Mouse (Mus musculus) adipocyte (in vitro differentiated cells): ENCODE results near the gene A930004D18Rik.

Experiments used
- DNase-seq: peaks from one replicate; pipeline ENCODE4 v3.0.0-alpha.2; 2016; ENCODE audit warnings: low spot score

The A930004D18Rik gene

DNA sequence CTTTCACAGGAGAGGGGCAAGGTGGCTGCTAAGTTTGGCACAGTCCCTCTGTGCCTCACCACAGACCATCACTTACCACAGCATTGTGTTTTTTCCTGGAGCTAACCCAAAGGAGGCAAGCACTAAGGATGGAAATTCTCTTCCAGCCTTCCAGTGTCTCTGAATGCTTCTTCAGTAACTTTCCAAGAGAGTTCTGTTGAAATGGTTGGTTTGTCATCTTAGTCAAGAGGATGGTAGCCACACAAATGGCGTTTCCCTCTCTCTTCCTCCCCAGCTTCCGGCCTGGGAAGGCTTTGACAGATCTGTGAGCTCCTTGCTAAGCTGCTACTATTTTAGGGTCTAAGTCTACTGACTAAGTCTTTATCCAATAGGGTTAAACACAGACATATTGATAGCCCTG, at the start of gene A930004D18Rik:
TSS of gene A930004D18Rik (minus strand) at position 247 of the 400 bp plus-strand sequence.
- DNase-seq: no peak

- DNase-seq: no peak
Measured at GRCm38 (mm10) chr2:18080182-18080860, 42.8 kb upstream of the A930004D18Rik start.

- DNase-seq: no peak
Measured at GRCm38 (mm10) chr2:18071947-18072346, 34.4 kb upstream of the A930004D18Rik start.

- DNase-seq: no peak
Measured at GRCm38 (mm10) chr2:18068071-18068796, 30.7 kb upstream of the A930004D18Rik start.

- no peak for DNase-seq
Measured at GRCm38 (mm10) chr2:18066436-18066835, 28.9 kb upstream of the A930004D18Rik start.

GRCm38 (mm10) chr2:18065708-18066030, 28.1 kb upstream of the A930004D18Rik start:
- DNase-seq: no peak

- peak; percentile 74 for DNase-seq
Measured at GRCm38 (mm10) chr2:18064941-18065707, 27.6 kb upstream of the A930004D18Rik start.

DNA sequence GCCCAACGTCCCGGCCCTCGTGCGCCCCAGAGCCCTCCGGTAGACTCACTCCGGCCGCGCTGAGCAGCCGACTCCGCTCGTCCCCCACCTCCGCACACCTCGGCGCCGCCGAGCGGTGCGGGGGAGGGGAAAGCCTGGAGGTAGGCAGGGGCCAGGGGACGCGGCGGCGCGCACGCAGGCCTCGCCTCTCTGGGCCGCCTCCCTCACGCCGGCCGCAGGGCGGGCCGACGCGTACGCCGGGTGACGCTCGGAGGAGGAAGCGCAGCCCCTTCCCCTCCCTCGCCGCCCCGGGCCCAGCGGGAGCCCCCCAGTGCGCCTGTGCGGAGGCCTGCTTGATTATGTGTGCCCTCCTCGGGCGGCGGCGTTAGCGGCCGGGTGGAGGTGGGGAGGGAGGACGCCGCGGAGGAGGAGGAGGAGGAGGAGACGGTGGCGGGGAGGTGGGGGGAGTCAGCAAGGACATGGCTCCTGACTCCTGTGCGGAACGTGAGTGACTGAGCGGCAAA, 26.9 kb upstream of the A930004D18Rik start:
- peak; percentile 83 for DNase-seq

DNA sequence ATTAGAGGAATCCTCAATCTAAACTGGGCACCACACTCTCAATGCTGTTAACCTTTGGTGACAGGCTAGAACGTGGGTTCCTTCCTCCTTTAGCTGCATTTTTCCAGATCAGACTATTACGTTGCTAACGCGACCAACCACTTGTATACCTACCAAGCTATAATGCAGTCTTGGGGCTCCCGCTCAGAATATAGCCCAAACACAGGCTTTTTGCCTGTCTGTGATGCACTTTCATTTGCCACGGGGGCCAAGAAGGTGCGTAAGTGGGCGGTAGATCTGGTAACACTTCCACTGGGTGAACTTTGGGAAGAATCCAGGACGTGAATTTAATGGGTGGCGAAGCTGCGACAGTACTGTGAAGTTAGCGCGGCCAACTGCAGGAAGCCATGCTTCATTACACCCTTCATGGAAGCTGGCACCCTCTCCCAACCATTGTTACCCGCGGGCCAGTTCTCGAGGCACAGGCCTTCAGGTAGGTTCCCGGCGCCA, 26.3 kb upstream of the A930004D18Rik start:
- DNase-seq: peak; percentile 76

DNA sequence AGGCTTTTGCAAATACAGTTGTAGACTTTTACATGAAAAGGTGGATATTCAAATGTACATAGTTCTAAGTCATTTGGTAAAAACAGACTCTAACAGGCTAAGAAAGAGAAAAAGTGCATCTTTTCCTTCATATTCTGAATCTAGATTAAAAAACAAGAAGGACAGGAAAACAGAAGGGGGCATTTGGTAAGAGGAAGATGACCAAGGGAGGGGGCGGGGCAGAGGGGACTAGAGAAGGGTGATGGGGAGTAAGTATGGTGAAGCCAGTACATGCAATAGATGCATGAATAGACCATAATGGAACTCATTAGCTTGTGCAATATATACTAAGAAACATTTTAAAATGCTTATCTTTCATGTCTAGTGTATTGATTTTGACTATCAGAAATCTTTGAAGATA, 22.9 kb upstream of the A930004D18Rik start:
- no peak for DNase-seq

- no peak for DNase-seq
Measured at GRCm38 (mm10) chr2:18059891-18060290, 22.4 kb upstream of the A930004D18Rik start.

- no peak for DNase-seq
Measured at GRCm38 (mm10) chr2:18059063-18059462, 21.5 kb upstream of the A930004D18Rik start.

DNA sequence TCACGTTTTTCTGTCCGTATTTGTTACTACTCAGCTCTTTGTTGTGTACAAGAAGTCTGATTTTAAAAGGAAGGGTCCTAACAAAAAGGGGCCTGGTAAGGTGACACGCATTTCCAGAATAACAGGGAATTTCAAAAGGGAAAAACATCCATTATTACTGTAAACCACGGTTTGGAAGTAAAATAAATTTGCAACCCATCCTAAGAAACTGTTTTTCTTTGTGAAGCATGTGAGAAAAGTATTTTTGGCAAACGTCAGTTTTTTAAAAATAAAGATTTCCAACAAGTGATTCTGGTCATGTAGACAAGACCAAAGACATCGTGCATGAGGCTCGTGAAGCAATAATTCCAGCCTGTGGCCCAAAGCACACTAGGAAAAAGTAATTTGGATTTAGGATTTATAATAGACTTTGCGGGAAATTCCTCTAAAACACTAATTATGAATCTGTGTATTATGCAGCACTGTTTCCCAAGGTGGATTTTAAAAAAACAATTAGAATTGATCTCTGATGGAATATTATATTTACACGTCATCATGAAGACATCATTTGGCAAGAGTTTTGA, 20.7 kb upstream of the A930004D18Rik start:
- DNase-seq: no peak

GRCm38 (mm10) chr2:18057336-18058145, 20.0 kb upstream of the A930004D18Rik start:
- peak; percentile 61 for DNase-seq

DNA sequence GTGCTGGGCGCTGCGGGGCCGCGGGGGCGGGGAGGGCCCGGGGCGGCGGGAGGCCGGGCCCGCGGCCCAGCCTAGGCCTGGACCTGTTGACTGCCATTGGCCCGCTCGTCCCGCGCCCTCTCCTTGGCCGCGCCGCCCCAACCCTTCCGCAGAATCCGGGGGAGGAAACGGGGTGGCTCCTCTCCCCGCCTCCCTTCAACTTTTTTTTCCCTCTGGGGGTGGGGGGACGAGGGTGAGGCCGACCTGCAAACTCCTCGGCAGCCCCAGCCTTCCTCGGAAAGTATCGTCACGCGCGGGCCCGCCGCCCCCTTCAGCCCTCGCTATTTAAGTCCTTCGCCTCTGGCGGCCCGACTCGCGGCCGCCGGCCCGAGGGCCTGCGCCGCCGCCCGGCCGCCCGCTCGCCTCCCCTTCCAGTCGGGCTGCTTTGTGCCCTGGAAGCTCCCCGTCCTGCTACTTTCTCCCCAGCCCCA, 19.3 kb upstream of the A930004D18Rik start:
- peak; percentile 95 for DNase-seq

DNA sequence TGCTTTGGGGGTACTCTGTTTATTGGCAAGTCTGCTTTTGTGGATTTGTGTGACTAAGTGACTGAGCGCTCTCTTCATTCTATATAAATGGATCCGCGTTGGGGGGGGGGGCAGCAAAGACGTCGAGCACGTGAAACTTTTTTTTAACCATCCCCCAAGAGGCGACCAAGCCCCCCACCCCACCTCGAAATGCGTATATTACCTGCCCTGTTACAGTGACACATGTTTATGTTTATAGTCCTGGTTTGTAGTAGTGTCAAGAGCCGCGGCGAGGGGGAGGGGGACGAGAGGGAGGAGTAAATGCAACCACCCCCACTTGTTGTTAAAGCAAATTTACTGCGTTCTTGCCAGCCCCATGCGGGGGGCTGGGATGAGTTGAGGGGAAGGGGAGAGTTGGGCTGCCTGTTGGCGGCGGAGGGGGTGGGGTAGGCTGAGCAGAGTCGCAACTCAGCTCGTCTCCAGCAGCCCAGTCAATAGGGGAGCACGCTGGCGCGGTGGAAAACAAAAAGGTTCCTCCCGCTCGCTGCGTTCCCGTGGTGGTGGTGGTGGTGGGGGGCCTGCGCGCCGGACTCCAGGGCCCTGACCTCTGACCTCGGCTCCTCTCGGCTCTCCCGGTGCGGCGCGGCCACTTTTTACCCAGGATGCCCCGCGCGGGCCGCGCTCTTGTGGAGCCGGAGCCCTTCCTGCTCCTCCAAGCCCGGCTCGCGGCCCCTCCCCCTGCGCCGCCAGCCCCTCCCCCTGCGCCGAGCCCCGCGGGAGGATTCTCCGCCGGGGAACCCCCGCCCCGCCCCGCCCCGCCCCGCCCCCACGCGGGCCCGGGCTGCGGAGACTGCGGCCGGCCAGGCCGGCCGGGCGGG, 18.6 kb upstream of the A930004D18Rik start:
- peak; percentile 88 for DNase-seq

GRCm38 (mm10) chr2:18055016-18055928, 17.7 kb upstream of the A930004D18Rik start, which contains the start of gene Mllt10:
TSS of gene Mllt10 (plus strand) at chr2:18055237.
- DNase-seq: no peak

DNA sequence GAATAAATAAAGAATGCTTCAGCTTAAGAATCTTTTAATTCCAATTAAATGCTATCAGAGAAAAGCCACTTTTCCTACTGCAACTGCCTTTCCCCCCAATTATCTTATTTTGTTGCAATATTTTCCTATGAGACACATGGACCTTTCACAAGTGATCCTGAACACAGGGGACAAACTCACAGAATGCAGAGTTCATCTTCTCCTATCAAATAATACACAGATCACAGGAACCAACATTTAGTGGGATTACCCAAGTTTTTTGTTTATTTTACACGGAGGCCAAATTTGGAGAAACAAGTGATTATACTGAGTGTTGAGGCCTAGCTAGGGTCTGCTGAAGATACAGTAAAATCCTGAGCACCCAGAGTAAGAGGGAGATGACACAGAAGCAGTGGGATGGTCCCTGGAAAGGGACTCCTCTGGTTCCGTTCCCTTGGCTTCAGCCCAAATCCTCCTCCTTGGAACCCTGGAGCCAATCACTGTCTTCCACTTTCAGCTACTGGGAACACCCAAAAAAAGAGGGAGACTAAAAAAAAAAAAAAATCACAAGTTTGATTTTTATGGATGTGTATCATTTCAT, 16.5 kb upstream of the A930004D18Rik start:
- no peak for DNase-seq
